Mouse (Mus musculus) kidney, embryonic 15.5 days (tissue): ENCODE data around the gene Spata33. TPM values are rescaled to one million over a fixed set of nuclear protein-coding genes. Genes with fewer than 3 reads are reported as not detected.
"Not testable (repeated sequence)": the region's sequence is repeated elsewhere in the genome, so short reads cannot be mapped to it uniquely, and the experiment has no call there.

ENCODE experiments used
- ATAC-seq: fragments of 200-750 bp; cut with Nextera tagmentation; replicated peaks from 2 replicates; pipeline ENCODE4 v1.8.0; 2017; ENCODE audit warnings: moderate TSS enrichment; ENCODE audit not compliant: low FRiP score
- H3K27ac ChIP-seq: fragments of 300-500 bp; sonication (generic); 2 replicates; pipeline ENCODE4 v1.5.1; 2015; ENCODE audit warnings: mild to moderate bottlenecking, inconsistent platforms
- H3K27me3 ChIP-seq: fragments of 300-500 bp; sonication (generic); 2 replicates; pipeline ENCODE4 v1.6.1; 2015; ENCODE audit warnings: inconsistent platforms
- H3K36me3 ChIP-seq: fragments of 300-500 bp; sonication (generic); 2 replicates; pipeline ENCODE4 v1.6.1; 2015; ENCODE audit warnings: inconsistent platforms
- H3K4me1 ChIP-seq: fragments of 300-500 bp; sonication (generic); 2 replicates; pipeline ENCODE4 v1.6.1; 2015; ENCODE audit warnings: inconsistent platforms
- H3K4me2 ChIP-seq: fragments of 300-500 bp; sonication (generic); 2 replicates; pipeline ENCODE4 v1.6.1; 2015; ENCODE audit warnings: moderate library complexity, mild to moderate bottlenecking, inconsistent platforms
- H3K4me3 ChIP-seq: fragments of 300-500 bp; sonication (generic); replicated peaks from 2 replicates; pipeline ENCODE4 v1.5.1; 2015; ENCODE audit warnings: mild to moderate bottlenecking, inconsistent platforms
- H3K9ac ChIP-seq: fragments of 300-500 bp; sonication (generic); 2 replicates; pipeline ENCODE4 v1.6.1; 2015; ENCODE audit warnings: mild to moderate bottlenecking, inconsistent platforms
- H3K9me3 ChIP-seq: fragments of 300-500 bp; sonication (generic); replicated peaks from 2 replicates; pipeline ENCODE4 v1.6.1; 2016; ENCODE audit warnings: inconsistent platforms
- WGBS: fragments of 180-500 bp; shearing (Covaris S2); methylation state at CpG from one replicate; pipeline ENCODE4 v1.1.7; 2015; ENCODE audit warnings: mixed read lengths; 5-methylcytosine and 5-hydroxymethylcytosine counted together
- polyA plus RNA-seq: library from polyadenylated mRNA; unstranded; fragments of >200 nt; fragmentation: Nextera tagmentation; extraction: Ambion mirVana; gene quantifications from 2 replicates; pipeline ENCODE4 v1.2.1, GENCODE M21; 2015

The Spata33 gene
- polyA plus RNA-seq, 1 experiment from 2014 or later, result 5.5 TPM

DNA sequence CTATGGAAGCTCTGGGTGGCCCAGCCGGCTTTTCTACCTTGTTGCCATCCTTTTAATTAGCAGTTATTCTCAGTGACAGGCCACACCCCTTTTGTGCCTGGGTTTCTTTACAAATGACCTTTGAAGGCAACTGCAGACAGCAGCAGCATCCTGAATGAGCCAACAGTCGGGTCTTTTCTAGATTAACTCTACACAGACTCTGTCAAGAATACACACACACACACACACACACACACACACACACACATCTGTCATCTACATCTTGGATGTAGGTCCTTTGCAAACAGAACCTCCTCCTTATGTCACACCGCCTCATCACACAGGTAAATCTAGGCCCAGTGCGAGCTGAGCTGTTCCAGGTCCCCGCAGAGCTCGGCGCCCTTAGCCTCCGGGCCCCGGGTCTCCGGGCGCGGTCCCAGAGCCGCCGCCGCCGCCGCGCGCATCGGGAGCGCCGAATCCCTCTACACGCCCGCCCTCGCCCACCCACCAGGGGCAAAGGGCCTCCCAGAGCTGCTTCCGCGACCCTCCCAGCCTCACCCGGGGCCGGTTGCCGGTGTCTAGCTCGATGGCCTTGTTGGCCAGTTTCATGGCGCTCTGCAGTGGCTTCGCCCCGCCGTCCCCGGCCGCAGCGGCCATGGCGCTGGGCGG lies 40.9 kb downstream of the Spata33 start:
- Histone ChIP-seq H3K27me3 (no peaks in the 10 kb centered on the region), H3K9me3 (no peaks in the 10 kb centered on the region), H3K36me3 (peaks cover 63% of the 10 kb centered on the region), H3K4me1 (peaks cover 27% of the 10 kb centered on the region), H3K4me2 (peak overlapping the region; percentile 91), H3K4me3 (peak overlapping the region; percentile 98), H3K27ac (peak overlapping the region; percentile 90), H3K9ac (peak overlapping the region; percentile 100)
- no peak; the same call in 1 of the 2 replicates for ATAC-seq
- under 1% methylated on average over 39 of the region's 40 CpGs for WGBS

DNA sequence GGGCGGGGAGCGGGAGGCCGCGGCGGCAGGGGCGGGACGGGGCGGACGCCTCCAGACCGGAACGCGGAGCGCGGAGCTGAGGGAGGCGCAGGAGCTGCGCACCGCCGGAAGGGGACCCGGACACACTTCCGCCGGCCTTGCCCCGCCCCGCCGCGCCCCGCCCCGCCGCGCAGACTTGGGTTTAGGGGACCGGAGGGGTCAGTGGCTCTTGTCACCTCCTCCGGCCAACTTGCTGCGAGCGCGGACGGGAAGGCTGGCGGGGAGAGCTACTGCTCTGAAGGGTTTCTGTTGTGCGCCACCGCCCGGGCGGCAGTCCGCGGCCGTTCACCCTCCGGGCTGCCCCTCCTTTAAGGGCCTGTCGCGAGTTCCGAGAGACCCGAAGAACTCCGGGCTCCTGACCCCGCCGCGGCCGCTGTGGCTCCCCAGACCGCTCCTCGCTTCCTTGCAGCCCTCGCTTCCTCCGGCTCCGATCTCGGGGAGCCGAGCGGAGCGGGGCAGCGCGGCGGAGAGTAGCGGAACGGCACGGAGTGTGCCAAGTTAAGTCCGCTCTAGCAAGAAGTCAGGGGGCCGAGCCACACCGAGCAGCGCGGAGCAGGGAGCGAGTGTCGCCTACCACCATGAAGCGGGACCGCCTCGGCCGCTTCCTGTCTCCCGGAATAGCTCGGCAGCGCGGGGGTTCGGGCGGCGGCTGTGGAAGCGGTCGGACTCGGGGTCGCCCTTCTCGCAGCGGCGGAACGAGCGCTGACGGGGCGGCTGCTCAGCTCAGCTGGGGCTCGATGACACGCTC lies 41.7 kb downstream of the Spata33 start, which contains the start of the genes Zfp276 and Vps9d1:
Gene Zfp276, plus strand, starts transcription at position 97 of the 787 bp plus-strand sequence.
Gene Vps9d1, minus strand, starts transcription at position 250 of the 787 bp plus-strand sequence.
- peak within 1 kb of the TSS; percentile 100 for H3K9ac ChIP-seq
- WGBS, result under 1% methylated on average over 98 of the region's 99 CpGs
- peak within 1 kb of the TSS; percentile 98 for H3K4me3 ChIP-seq
- peak within 1 kb of the TSS; percentile 91 for H3K4me2 ChIP-seq
- peaks cover 63% of the 10 kb centered on the region for H3K36me3 ChIP-seq
- no peaks in the 10 kb centered on the region for H3K9me3 ChIP-seq
- peaks cover 27% of the 10 kb centered on the region for H3K4me1 ChIP-seq
- peak; percentile 96 for ATAC-seq
- no peaks in the 10 kb centered on the region for H3K27me3 ChIP-seq
- peak within 1 kb of the TSS; percentile 90 for H3K27ac ChIP-seq

DNA sequence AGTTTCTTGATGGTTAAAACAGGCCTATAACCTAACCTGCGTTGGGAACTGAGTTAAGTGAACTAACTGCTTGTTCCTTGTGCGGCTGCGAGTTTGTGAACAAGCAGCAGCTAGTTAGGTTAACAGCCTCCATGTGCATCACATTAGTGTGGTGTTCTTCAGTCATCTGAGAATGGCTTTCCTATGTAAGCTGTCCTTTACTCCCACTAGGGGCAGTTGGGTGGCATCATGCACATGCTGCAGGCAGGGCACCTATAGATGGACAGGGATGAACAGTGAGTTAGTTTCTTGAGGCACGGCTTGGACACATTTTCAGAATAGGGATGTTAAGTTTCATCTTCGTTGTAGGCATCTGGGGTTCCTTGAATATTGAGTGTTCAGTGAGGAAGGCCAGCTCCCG lies 42.5 kb downstream of the Spata33 start:
- Histone ChIP-seq H3K36me3 (peaks cover 63% of the 10 kb centered on the region), H3K4me2 (peak overlapping the region; percentile 91), H3K4me1 (peaks cover 27% of the 10 kb centered on the region), H3K27me3 (no peaks in the 10 kb centered on the region), H3K9ac (peak overlapping the region; percentile 100), H3K4me3 (peak overlapping the region; percentile 98), H3K9me3 (no peaks in the 10 kb centered on the region), H3K27ac (no peak overlapping the region)
- ATAC-seq, result no peak
- 65% methylated on average over 6 of the region's 6 CpGs for WGBS

DNA sequence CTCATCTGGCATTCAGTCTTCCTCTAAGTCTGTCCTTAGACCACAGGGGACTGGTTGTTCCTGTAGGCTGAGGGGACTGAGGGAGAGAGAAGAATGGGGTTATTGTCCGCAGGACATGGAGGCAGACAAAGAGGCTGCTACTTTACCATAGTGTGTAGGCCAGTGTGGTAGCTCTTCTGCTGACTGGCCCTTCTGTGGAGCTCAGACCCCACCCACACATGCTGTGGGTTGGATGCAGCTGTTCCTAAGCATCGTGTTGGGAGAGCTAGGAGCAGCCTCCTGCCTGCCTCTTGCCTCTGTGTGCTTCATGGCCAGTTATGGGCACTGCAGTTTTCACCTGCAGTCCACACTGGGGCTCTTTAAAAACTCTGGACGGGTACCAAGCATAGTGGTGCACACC lies 44.5 kb downstream of the Spata33 start:
- no peaks in the 10 kb centered on the region for H3K9me3 ChIP-seq
- H3K36me3 ChIP-seq, result peaks cover 60% of the 10 kb centered on the region
- WGBS, result 87% methylated on average over 3 of the region's 3 CpGs
- H3K4me2 ChIP-seq, result no peak overlapping the region
- H3K9ac ChIP-seq, result no peak overlapping the region
- no peaks in the 10 kb centered on the region for H3K27me3 ChIP-seq
- H3K4me1 ChIP-seq, result peaks cover 27% of the 10 kb centered on the region
- no peak overlapping the region for H3K27ac ChIP-seq
- no peak for ATAC-seq
- no peak overlapping the region for H3K4me3 ChIP-seq

DNA sequence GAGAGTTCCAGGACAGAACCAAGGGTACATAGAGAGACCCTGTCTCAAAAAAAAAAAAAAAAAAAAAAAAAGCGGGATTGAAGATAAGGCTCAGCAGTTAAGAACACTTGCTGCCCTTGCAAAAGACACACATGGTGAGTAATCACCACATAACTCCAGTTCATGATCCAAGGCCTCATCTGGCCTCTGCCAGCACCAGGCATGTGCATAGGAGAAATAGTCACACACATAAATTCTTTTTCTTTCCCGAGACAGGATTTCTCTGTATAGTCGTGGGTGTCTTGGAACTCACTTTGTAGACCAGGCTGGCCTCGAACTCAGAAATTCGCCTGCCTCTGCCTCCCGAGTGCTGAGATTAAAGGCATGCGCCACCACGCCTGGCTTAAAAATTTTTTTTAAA lies 45.0 kb downstream of the Spata33 start:
- Histone ChIP-seq H3K4me1 (peaks cover 25% of the 10 kb centered on the region), H3K36me3 (peaks cover 62% of the 10 kb centered on the region)
- H3K9ac ChIP-seq, H3K9me3 ChIP-seq, H3K4me2 ChIP-seq, H3K4me3 ChIP-seq, ATAC-seq, H3K27ac ChIP-seq, H3K27me3 ChIP-seq: not testable (repeated sequence)
- 91% methylated on average over 8 of the region's 8 CpGs for WGBS

DNA sequence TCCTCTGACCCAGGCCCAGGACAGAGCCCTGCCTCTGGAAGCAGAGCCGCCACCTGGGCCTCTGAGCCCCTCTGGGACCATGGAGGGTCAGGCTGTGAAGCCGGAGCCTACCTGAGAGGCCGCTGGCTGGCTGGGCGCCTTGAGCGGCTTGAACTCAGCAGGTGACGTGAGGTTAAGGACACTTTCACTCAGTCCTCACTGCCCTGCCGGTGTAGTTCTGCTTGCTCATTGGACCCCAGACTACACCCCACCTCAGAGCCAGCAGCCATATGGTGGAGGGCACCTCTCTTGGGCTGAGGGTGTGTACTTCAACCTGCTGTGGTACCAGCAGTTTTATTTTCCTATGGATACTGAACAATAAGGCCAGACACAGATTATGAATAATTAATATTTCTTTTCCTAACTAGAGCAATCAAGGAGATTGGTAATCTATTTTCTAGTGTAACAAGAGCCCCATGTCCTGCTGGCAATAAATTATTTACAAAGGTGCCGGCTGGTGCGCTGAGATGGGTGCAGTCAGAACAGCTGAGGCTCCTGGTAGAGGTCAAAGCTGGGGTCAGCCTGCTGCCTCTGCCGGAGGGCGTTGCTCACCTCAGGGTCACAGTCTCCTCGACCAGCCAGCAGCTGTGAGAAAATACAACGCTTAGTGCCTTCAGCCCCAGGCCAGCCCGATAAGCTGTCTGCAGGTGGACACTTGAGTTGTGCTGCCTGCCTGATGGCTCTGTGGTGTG lies 55.5 kb downstream of the Spata33 start:
- H3K4me2 ChIP-seq, result no peak overlapping the region
- H3K36me3 ChIP-seq, result peaks cover 95% of the 10 kb centered on the region
- H3K4me1 ChIP-seq, result peaks cover 4% of the 10 kb centered on the region
- peak overlapping the region; percentile 66 for H3K27ac ChIP-seq
- no peaks in the 10 kb centered on the region for H3K27me3 ChIP-seq
- H3K9ac ChIP-seq, result no peak overlapping the region
- H3K9me3 ChIP-seq, result no peaks in the 10 kb centered on the region
- WGBS, result 56% methylated on average over 14 of the region's 14 CpGs
- no peak overlapping the region for H3K4me3 ChIP-seq
- peak; percentile 66 for ATAC-seq

DNA sequence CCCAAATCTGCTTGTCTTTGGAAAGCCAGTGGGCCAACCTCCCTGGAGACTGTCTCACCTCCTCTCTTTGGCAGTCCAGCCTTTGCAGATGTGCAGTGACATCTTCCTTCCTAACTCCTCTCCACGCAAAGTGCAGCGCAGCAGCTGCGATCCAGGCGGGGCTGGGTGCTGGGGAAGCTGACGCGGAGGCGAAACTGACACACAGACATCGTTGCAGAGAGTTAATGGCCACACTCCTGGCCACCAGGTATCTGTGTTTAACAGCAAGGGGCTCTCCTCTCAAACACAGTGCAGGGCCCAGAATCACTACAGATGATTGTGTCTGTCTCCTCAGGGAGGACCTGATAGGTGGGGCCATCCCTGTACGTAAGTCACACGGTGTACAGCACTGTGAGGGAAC lies 58.5 kb downstream of the Spata33 start:
- WGBS, result 92% methylated on average over 10 of the region's 10 CpGs
- ATAC-seq, result no peak
- Histone ChIP-seq H3K4me3 (no peak overlapping the region), H3K4me2 (no peak overlapping the region), H3K4me1 (peaks cover 4% of the 10 kb centered on the region), H3K27me3 (no peaks in the 10 kb centered on the region), H3K27ac (0 out of 2 replicates have a peak overlapping the region, but pooled peaks have one; percentile 29), H3K9ac (no peak overlapping the region), H3K9me3 (no peaks in the 10 kb centered on the region), H3K36me3 (peaks cover 92% of the 10 kb centered on the region)

Other genes with a start within 250 kb of the Spata33 start
- gene Ankrd11, start 170.6 kb upstream of the Spata33 start, polyA plus RNA-seq, result 33.5 and 38.0 TPM in 2 replicates
- gene Spg7, start 149.9 kb upstream of the Spata33 start, polyA plus RNA-seq, result 48.9 and 52.5 TPM in 2 replicates
- gene Rpl13, start 110.5 kb upstream of the Spata33 start, polyA plus RNA-seq, result 1,386 and 1,404 TPM in 2 replicates
- 0.63 and 1.0 TPM in 2 replicates for gene Cpne7, start 95.5 kb upstream of the Spata33 start, polyA plus RNA-seq
- gene Sult5a1, start 54.5 kb upstream of the Spata33 start, polyA plus RNA-seq, result 9.5 and 12.7 TPM in 2 replicates
- gene Dpep1, start 26.6 kb upstream of the Spata33 start, polyA plus RNA-seq, result 4.4 and 5.5 TPM in 2 replicates
- 118 and 126 TPM in 2 replicates for gene Chmp1a, start 69 bp upstream of the Spata33 start, polyA plus RNA-seq
- gene Cdk10, start 12.0 kb downstream of the Spata33 start, polyA plus RNA-seq, result 33.7 and 34.7 TPM in 2 replicates
- gene Spata2l, start 23.4 kb downstream of the Spata33 start, polyA plus RNA-seq, result 5.3 and 5.7 TPM in 2 replicates
- 21.2 and 22.7 TPM in 2 replicates for gene Zfp276, start 41.4 kb downstream of the Spata33 start, polyA plus RNA-seq
- gene Vps9d1, start 41.5 kb downstream of the Spata33 start, polyA plus RNA-seq, result 22.2 and 25.0 TPM in 2 replicates
- gene Fanca, start 105.7 kb downstream of the Spata33 start, polyA plus RNA-seq, result 38.2 and 45.2 TPM in 2 replicates
- gene Spire2, start 119.9 kb downstream of the Spata33 start, polyA plus RNA-seq, result 4.7 and 5.0 TPM in 2 replicates
- 157 and 175 TPM in 2 replicates for gene Tcf25, start 160.9 kb downstream of the Spata33 start, polyA plus RNA-seq
- gene Mc1r, start 194.3 kb downstream of the Spata33 start, polyA plus RNA-seq, result not detected in 2 replicates
- gene Tubb3, start 198.6 kb downstream of the Spata33 start, polyA plus RNA-seq, result 8.0 and 22.0 TPM in 2 replicates
- gene Def8, start 210.7 kb downstream of the Spata33 start, polyA plus RNA-seq, result 34.4 and 39.8 TPM in 2 replicates